Mouse (Mus musculus) limb, embryonic 13.5 days (tissue): ENCODE data around the gene Rubcn. TPM values are rescaled to one million over a fixed set of nuclear protein-coding genes. Genes with fewer than 3 reads are reported as not detected.
A peak's percentile ranks its signal among the peaks of the same experiment; 100 is the strongest.
"Not testable (repeated sequence)": the region's sequence is repeated elsewhere in the genome, so short reads cannot be mapped to it uniquely, and the experiment has no call there.

Experiments used
- ATAC-seq: fragments of 200-750 bp; cut with Nextera tagmentation; 2 replicates; pipeline ENCODE4 v1.8.0; 2017; ENCODE audit warnings: low read depth, moderate number of reproducible peaks, moderate TSS enrichment; ENCODE audit not compliant: low FRiP score
- H3K27ac ChIP-seq: fragments of 300-500 bp; sonication (generic); 2 replicates; pipeline ENCODE4 v1.5.1; 2015; ENCODE audit warnings: inconsistent platforms, mild to moderate bottlenecking, moderate library complexity
- H3K27me3 ChIP-seq: fragments of 300-500 bp; sonication (generic); 2 replicates; pipeline ENCODE4 v1.6.1; 2015; ENCODE audit warnings: mild to moderate bottlenecking, inconsistent platforms
- H3K36me3 ChIP-seq: fragments of 300-500 bp; sonication (generic); 2 replicates; pipeline ENCODE4 v1.6.1; 2015; ENCODE audit warnings: inconsistent platforms, mild to moderate bottlenecking, moderate library complexity
- H3K4me1 ChIP-seq: fragments of 300-500 bp; sonication (generic); 2 replicates; pipeline ENCODE4 v1.6.1; 2015; ENCODE audit warnings: inconsistent platforms
- H3K4me2 ChIP-seq: fragments of 300-500 bp; sonication (generic); replicated peaks from 2 replicates; pipeline ENCODE4 v1.6.1; 2015; ENCODE audit warnings: inconsistent platforms, mild to moderate bottlenecking, moderate library complexity
- H3K4me3 ChIP-seq: fragments of 300-500 bp; sonication (generic); 2 replicates; pipeline ENCODE4 v1.5.1; 2015; ENCODE audit warnings: moderate library complexity, mild to moderate bottlenecking, inconsistent platforms
- H3K9ac ChIP-seq: fragments of 300-500 bp; sonication (generic); 2 replicates; pipeline ENCODE4 v1.6.1; 2015; ENCODE audit warnings: mild to moderate bottlenecking, inconsistent platforms
- H3K9me3 ChIP-seq: fragments of 300-500 bp; sonication (generic); 2 replicates; pipeline ENCODE4 v1.6.1; 2016; ENCODE audit warnings: inconsistent platforms
- WGBS: fragments of 180-500 bp; shearing (Covaris S2); methylation state at CpG from one replicate; pipeline ENCODE4 v1.1.7; 2015; 5-methylcytosine and 5-hydroxymethylcytosine counted together
- polyA plus RNA-seq: library from polyadenylated mRNA; unstranded; fragments of >200 nt; fragmentation: Nextera tagmentation; extraction: Ambion mirVana; gene quantifications from 2 replicates; pipeline ENCODE4 v1.2.1, GENCODE M21; 2015

Gene Rubcn
- polyA plus RNA-seq = 16.8 and 18.9 TPM in 2 replicates

GRCm38 (mm10) chr16:32877343-32878156 is at the start of gene Rubcn, which contains the start of gene Fyttd1:
Gene Rubcn, minus strand, starts transcription at chr16:32877766.
Gene Fyttd1, plus strand, starts transcription at chr16:32877500.
- peak; percentile 96 for ATAC-seq

GRCm38 (mm10) chr16:32927044-32927443 is 49.5 kb upstream of the Rubcn start:
- WGBS = 90% methylated on average over 8 of the region's 8 CpGs
- H3K4me1 ChIP-seq = no peaks in the 10 kb centered on the region
- no peak for ATAC-seq

More at GRCm38 (mm10) chr16:32877343-32878156, at the start of gene Rubcn, which contains the start of gene Fyttd1:
- H3K4me3 ChIP-seq = peak within 1 kb of the TSS; percentile 92
- no peaks in the 10 kb centered on the region for H3K27me3 ChIP-seq
- H3K9ac ChIP-seq = peak within 1 kb of the TSS; percentile 92
- peak within 1 kb of the TSS; percentile 87 for H3K27ac ChIP-seq
- peak within 1 kb of the TSS; percentile 88 for H3K4me2 ChIP-seq
- peaks cover 3% of the 10 kb centered on the region; the same call in 1 of the 2 replicates for H3K36me3 ChIP-seq
- under 1% methylated on average over 80 of the region's 83 CpGs for WGBS
- peaks cover 13% of the 10 kb centered on the region for H3K4me1 ChIP-seq
- no peaks in the 10 kb centered on the region for H3K9me3 ChIP-seq

GRCm38 (mm10) chr16:32926629-32927028 is 49.1 kb upstream of the Rubcn start:
- H3K4me3 ChIP-seq, H3K4me2 ChIP-seq, H3K9ac ChIP-seq, H3K27me3 ChIP-seq, H3K27ac ChIP-seq, ATAC-seq, H3K4me1 ChIP-seq, H3K9me3 ChIP-seq: not testable (repeated sequence)
- H3K36me3 ChIP-seq = peaks cover 30% of the 10 kb centered on the region
- WGBS = 89% methylated on average over 9 of the region's 9 CpGs

More at GRCm38 (mm10) chr16:32927044-32927443, 49.5 kb upstream of the Rubcn start:
- no peak overlapping the region for H3K27ac ChIP-seq
- no peaks in the 10 kb centered on the region for H3K9me3 ChIP-seq
- peaks cover 27% of the 10 kb centered on the region for H3K36me3 ChIP-seq
- no peaks in the 10 kb centered on the region for H3K27me3 ChIP-seq
- H3K9ac ChIP-seq = no peak overlapping the region
- no peak overlapping the region for H3K4me2 ChIP-seq
- H3K4me3 ChIP-seq = no peak overlapping the region

GRCm38 (mm10) chr16:32915292-32916068 is 37.9 kb upstream of the Rubcn start:
- Histone ChIP-seq H3K4me3 (peak overlapping the region; percentile 97), H3K27ac (no peak overlapping the region), H3K27me3 (no peaks in the 10 kb centered on the region), H3K4me2 (peak overlapping the region; percentile 74), H3K4me1 (peaks cover 6% of the 10 kb centered on the region), H3K9ac (no peak overlapping the region), H3K9me3 (no peaks in the 10 kb centered on the region), H3K36me3 (peaks cover 5% of the 10 kb centered on the region; the same call in 1 of the 2 replicates)
- 72% methylated on average over 9 of the region's 9 CpGs for WGBS
- ATAC-seq = no peak

GRCm38 (mm10) chr16:32913937-32914881 is 36.6 kb upstream of the Rubcn start, which contains the start of gene Lrch3:
Gene Lrch3, plus strand, starts transcription at chr16:32914100.
- Histone ChIP-seq H3K4me1 (peaks cover 6% of the 10 kb centered on the region), H3K4me2 (peak within 1 kb of the TSS; percentile 74), H3K4me3 (peak within 1 kb of the TSS; percentile 97), H3K36me3 (no peaks in the 10 kb centered on the region), H3K9me3 (no peaks in the 10 kb centered on the region), H3K9ac (peak within 1 kb of the TSS; percentile 93), H3K27me3 (no peaks in the 10 kb centered on the region), H3K27ac (peak within 1 kb of the TSS; percentile 83)
- WGBS = under 1% methylated on average over 79 of the region's 85 CpGs
- peak; percentile 94 for ATAC-seq

GRCm38 (mm10) chr16:32913212-32913611 is 35.6 kb upstream of the Rubcn start:
- Histone ChIP-seq H3K4me1 (peaks cover 6% of the 10 kb centered on the region), H3K9me3 (no peaks in the 10 kb centered on the region), H3K27me3 (no peaks in the 10 kb centered on the region), H3K36me3 (peaks cover 1% of the 10 kb centered on the region; the same call in 1 of the 2 replicates), H3K27ac (no peak overlapping the region), H3K9ac (no peak overlapping the region), H3K4me3 (peak overlapping the region; percentile 97; the same call in 1 of the 2 replicates), H3K4me2 (peak overlapping the region; percentile 74)
- no peak for ATAC-seq
- 59% methylated on average over 7 of the region's 7 CpGs for WGBS

- no peaks in the 10 kb centered on the region for H3K9me3 ChIP-seq
- H3K27ac ChIP-seq = no peak overlapping the region
- no peaks in the 10 kb centered on the region for H3K4me1 ChIP-seq
- ATAC-seq = no peak
- no peak overlapping the region for H3K4me2 ChIP-seq
- H3K4me3 ChIP-seq = no peak overlapping the region
- no peak overlapping the region for H3K9ac ChIP-seq
- 71% methylated on average over 8 of the region's 8 CpGs for WGBS
- no peaks in the 10 kb centered on the region for H3K27me3 ChIP-seq
- H3K36me3 ChIP-seq = peaks cover 30% of the 10 kb centered on the region
Observed at GRCm38 (mm10) chr16:32906727-32907126, 29.2 kb upstream of the Rubcn start.

GRCm38 (mm10) chr16:32906186-32906585 is 28.6 kb upstream of the Rubcn start:
- Histone ChIP-seq H3K27ac (no peak overlapping the region), H3K4me2 (no peak overlapping the region), H3K9me3 (no peaks in the 10 kb centered on the region), H3K4me3 (no peak overlapping the region), H3K4me1 (no peaks in the 10 kb centered on the region), H3K9ac (no peak overlapping the region), H3K27me3 (no peaks in the 10 kb centered on the region), H3K36me3 (peaks cover 34% of the 10 kb centered on the region)
- WGBS = 76% methylated on average over 2 of the region's 2 CpGs
- no peak for ATAC-seq

GRCm38 (mm10) chr16:32902051-32902428 is 24.5 kb upstream of the Rubcn start:
- 68% methylated on average over 3 of the region's 3 CpGs for WGBS

GRCm38 (mm10) chr16:32901360-32902050 is 23.9 kb upstream of the Rubcn start:
- no peak overlapping the region for H3K27ac ChIP-seq
- H3K9ac ChIP-seq = no peak overlapping the region
- H3K4me1 ChIP-seq = no peaks in the 10 kb centered on the region
- H3K4me3 ChIP-seq = no peak overlapping the region
- no peak for ATAC-seq
- peaks cover 56% of the 10 kb centered on the region for H3K36me3 ChIP-seq
- no peaks in the 10 kb centered on the region for H3K9me3 ChIP-seq
- no peaks in the 10 kb centered on the region for H3K27me3 ChIP-seq
- WGBS = 79% methylated on average over 2 of the region's 2 CpGs
- no peak overlapping the region for H3K4me2 ChIP-seq

More at GRCm38 (mm10) chr16:32902051-32902428, 24.5 kb upstream of the Rubcn start:
- no peaks in the 10 kb centered on the region for H3K4me1 ChIP-seq
- H3K4me3 ChIP-seq = no peak overlapping the region
- H3K27me3 ChIP-seq = no peaks in the 10 kb centered on the region
- no peak overlapping the region for H3K27ac ChIP-seq
- ATAC-seq = no peak
- H3K9me3 ChIP-seq = no peaks in the 10 kb centered on the region
- H3K9ac ChIP-seq = no peak overlapping the region
- peaks cover 60% of the 10 kb centered on the region for H3K36me3 ChIP-seq
- no peak overlapping the region for H3K4me2 ChIP-seq

- no peak overlapping the region for H3K4me3 ChIP-seq
- H3K9me3 ChIP-seq = no peaks in the 10 kb centered on the region
- H3K4me1 ChIP-seq = no peaks in the 10 kb centered on the region
- no peak overlapping the region for H3K27ac ChIP-seq
- H3K4me2 ChIP-seq = no peak overlapping the region
- H3K9ac ChIP-seq = no peak overlapping the region
- no peak for ATAC-seq
- no peaks in the 10 kb centered on the region for H3K27me3 ChIP-seq
- H3K36me3 ChIP-seq = peaks cover 70% of the 10 kb centered on the region
Observed at GRCm38 (mm10) chr16:32896126-32896525, 18.6 kb upstream of the Rubcn start.
